Mouse (Mus musculus) adrenal gland, adult 2 months (tissue): Measurements from ENCODE around the gene Gm5134. TPM values are rescaled to one million over a fixed set of nuclear protein-coding genes. Genes with fewer than 3 reads are reported as not detected.

ENCODE experiments used
- DNase-seq: peaks from one replicate; pipeline ENCODE4 v3.0.0; 2021
- polyA plus RNA-seq: library from polyadenylated mRNA; depleted of rRNA; stranded (reverse); fragments of >200 nt; gene quantifications from 2 replicates; pipeline ENCODE4 v1.2.3, GENCODE M21; 2012
- total RNA-seq, 2 experiments: library from RNA; stranded (reverse); gene quantifications; 2 replicates each; pipeline ENCODE4 v1.2.3; 2021

Gene Gm5134
- total and polyA plus RNA-seq, 3 experiments, result 0.03 TPM; not detected in 2

GRCm38 (mm10) chr10:75939481-75940234, 14.7 kb upstream of the Gm5134 start:
- peak; percentile 59 for DNase-seq

GRCm38 (mm10) chr10:75940520-75940919, 13.8 kb upstream of the Gm5134 start, which contains the start of gene Gm867:
TSS of gene Gm867 (minus strand) at chr10:75940672.
- no peak for DNase-seq

GRCm38 (mm10) chr10:75941042-75941824, 13.1 kb upstream of the Gm5134 start:
- no peak for DNase-seq

GRCm38 (mm10) chr10:75942736-75943477, 11.4 kb upstream of the Gm5134 start, which contains the start of gene Vpreb3:
TSS of gene Vpreb3 (plus strand) at chr10:75943057.
- DNase-seq, result no peak

GRCm38 (mm10) chr10:75944066-75944772, 10.1 kb upstream of the Gm5134 start:
- DNase-seq, result peak; percentile 60

- DNase-seq, result no peak
Observed at GRCm38 (mm10) chr10:75945213-75945612, 9.1 kb upstream of the Gm5134 start.

GRCm38 (mm10) chr10:75945896-75946295, 8.4 kb upstream of the Gm5134 start:
- DNase-seq, result no peak

- DNase-seq, result no peak
Observed at GRCm38 (mm10) chr10:75948079-75948478, 6.2 kb upstream of the Gm5134 start.

- DNase-seq, result no peak
Observed at GRCm38 (mm10) chr10:75949053-75950045, 5.0 kb upstream of the Gm5134 start.

- DNase-seq, result peak; percentile 44
Observed at GRCm38 (mm10) chr10:75950791-75951210, 3.5 kb upstream of the Gm5134 start.

GRCm38 (mm10) chr10:75951424-75952050, 2.8 kb upstream of the Gm5134 start:
- DNase-seq, result peak; percentile 47

GRCm38 (mm10) chr10:75973846-75974245, 19.5 kb downstream of the Gm5134 start:
- DNase-seq, result no peak

- no peak for DNase-seq
Observed at GRCm38 (mm10) chr10:75975216-75975615, 20.9 kb downstream of the Gm5134 start.

- no peak for DNase-seq
Observed at GRCm38 (mm10) chr10:75978119-75978834, 24.0 kb downstream of the Gm5134 start.

- no peak for DNase-seq
Observed at GRCm38 (mm10) chr10:75978835-75979157, 24.5 kb downstream of the Gm5134 start.

- DNase-seq, result no peak
Observed at GRCm38 (mm10) chr10:75979432-75979831, 25.1 kb downstream of the Gm5134 start.

- no peak for DNase-seq
Observed at GRCm38 (mm10) chr10:75990430-75991042, 36.2 kb downstream of the Gm5134 start.

GRCm38 (mm10) chr10:75993616-75994240, 39.4 kb downstream of the Gm5134 start:
- DNase-seq, result no peak
